Mouse (Mus musculus): ENCODE measurements at regions not wholly inside any gene's neighbourhood (a gene's known extent, or its start where the extent isn't known, plus 50 kb on each side); places are given as distances from the start of the nearest gene placed in this dataset.
"Not testable (repeated sequence)": the region's sequence is repeated elsewhere in the genome, so short reads cannot be mapped to it uniquely, and the experiment has no call there.

GRCm38 (mm10) chr17:47271979-47272677 lies 96.6 kb upstream of the Mrps10 start:
- no peak for DNase-seq (ENCODE audit: low spot score in 2 of 2)

DNA sequence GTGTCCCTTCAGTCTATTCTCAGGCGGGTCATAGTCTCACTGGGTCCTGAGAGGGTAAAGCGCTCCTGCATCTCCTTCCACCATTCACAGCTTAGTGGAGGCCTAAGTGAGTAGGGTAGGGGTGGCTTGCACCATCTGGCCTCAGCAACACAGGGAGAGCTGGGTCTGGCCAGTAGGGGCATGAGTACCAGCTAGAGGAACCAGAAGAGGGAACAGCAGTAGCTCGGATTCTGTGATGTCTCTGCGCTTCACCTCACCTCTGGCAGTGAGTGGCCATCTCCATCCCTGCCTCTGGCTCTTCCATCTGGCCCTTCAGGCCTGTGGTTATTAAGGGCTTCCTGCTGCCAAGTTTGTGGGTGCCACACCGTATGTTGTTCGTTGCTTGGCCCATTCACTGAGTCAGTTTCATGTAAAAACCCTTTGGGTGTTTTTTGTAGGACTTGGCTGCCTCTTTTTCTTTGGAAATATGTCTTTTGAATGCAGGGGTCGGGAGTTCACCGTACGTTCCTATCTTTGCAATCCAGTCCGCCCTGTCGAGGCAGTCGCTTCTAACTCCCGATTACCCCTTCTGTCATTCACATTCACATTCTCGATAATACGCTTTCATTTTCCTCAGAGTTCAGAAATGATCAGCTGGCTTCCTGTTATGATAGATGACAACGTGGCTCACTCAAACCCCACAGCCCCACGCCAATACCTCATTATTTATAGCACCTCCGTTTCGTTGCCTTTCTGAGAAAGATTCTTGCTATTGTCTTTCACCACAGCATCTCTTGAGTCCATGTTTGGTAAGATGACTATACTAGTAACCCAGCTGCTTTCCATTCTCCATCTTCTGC lies 99.4 kb upstream of the Mrps10 start:
- DNase-seq (ENCODE audit: low spot score in 2 of 2) = no peak

GRCm38 (mm10) chr17:47267843-47268242 lies 100.8 kb upstream of the Mrps10 start:
- no peak for DNase-seq (ENCODE audit: low spot score in 2 of 2)

- DNase-seq (ENCODE audit: low spot score in 2 of 2) = no peak
These were observed 101.6 kb upstream of the Mrps10 start for GRCm38 (mm10) chr17:47267076-47267475.

DNA sequence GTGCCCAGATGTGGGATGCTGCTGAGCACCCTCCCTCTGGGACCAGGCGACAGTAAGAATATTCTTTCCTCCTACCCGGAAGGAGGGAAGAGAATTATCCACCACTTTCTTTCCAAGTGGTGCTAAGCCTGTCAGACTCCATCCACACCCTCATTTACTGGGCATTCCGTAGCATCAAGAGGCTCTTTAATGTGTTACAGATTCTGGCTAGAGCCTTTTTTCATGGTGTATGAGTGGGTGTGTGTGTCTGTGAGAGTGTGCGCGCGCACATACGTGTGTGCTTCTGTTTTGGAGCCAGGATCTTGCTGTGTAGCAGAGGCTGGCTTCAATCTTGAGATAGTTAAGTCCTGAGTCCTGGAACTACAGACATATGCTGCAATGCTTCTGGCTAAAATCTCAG lies 102.4 kb upstream of the Mrps10 start:
- no peak for DNase-seq (ENCODE audit: low spot score in 2 of 2)

DNA sequence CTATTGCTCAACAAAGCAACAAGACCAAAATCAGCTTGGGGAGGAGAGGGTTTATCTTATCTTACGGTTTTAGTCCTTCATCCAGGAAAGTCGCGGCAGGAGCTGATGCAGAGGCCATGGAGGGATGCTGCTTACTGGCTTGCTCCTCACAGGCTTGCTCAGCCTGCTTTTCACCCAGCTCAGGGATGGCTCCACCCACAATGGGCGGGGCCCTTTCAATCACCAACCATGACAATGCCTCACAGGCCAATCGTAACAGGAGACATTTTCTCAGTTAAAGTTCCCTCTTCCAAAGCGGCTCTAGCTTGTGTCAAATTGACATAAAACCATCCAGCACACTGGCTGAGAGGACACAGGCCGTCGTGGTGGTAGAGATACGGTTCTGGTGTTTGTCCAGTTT lies 105.7 kb upstream of the Mrps10 start:
- DNase-seq (ENCODE audit: low spot score in 2 of 2) = no peak

DNA sequence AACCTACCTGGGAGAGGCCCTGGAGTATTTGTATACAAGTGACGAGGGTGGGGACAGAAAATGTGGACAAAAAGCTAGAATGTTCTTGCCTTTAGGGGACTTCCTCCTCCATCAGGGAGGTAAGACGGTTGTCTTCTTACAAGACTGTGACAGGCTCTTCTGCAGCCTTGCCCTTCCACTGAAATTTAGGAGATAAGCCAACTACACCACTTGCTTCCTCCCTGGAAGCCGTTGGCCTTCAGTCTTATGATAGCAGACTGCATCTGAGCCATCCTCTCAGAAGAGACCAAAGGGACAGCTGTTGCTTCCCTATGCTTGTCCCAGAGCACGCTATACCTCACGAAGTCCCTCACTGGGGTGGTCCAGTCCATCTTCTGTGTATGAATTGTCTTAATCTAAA lies 106.5 kb upstream of the Mrps10 start:
- DNase-seq (ENCODE audit: low spot score in 2 of 2) = no peak

GRCm38 (mm10) chr17:47260976-47261375 lies 107.7 kb upstream of the Mrps10 start:
- no peak for DNase-seq (ENCODE audit: low spot score in 2 of 2)

DNA sequence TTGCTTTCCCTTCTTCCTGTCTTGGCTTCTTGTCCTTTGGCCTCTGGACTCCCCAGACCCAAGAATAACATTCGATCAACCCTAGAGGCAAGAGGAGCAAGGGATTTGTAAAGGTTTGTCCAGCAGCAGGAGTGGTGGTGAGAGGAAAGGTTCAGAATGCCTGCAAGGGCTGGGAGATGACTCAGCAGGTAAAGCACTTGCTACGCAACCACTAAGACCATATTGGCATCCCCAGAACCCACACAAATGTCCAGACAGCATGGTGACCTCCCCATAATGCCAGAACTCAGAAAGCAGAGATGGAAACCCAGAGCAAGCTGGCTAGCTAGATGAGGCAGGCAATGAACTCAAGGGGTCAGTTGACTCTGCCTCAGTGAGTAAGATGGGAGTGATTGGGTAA lies 110.4 kb upstream of the Mrps10 start:
- no peak for DNase-seq (ENCODE audit: low spot score in 2 of 2)

DNA sequence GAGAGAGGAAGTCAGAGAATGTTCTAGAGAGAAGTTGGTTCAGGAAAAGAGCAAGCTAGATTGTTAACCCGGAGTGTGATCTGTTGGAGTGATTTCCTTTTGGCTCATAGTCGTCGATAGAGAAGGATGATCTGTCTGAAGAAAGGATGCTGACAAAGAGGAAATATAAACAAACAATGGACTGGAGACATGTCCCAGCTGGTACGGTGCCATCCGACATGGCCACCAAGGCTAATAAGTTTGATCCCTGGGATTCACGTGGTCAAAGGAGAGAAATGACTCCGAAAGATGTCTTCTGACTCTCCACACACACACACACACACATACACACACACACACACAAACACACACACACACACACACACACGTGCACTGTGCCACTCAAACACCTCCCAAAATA lies 113.5 kb upstream of the Mrps10 start:
- DNase-seq (ENCODE audit: low spot score in 2 of 2) = no peak

GRCm38 (mm10) chr17:47254026-47254425 lies 114.7 kb upstream of the Mrps10 start:
- DNase-seq (ENCODE audit: low spot score in 2 of 2) = no peak

DNA sequence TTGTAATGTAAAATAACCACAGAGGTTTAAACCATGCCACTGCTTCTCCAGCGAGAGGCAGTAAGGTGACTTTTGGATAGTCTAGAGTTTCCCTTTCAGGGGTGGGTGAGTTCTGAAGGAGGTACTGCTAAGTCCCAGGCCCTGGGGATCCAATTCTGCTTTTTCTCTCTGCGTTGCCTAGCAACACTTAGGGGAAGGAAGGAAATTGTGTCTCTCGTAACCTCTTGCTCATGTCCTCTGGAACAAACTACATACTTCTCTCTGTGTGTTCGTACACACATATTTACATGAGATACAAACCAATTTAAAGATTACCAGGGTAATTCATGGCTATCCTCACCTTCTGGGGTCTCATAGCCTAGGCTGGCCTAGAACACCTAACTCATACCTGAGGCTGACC lies 118.7 kb upstream of the Mrps10 start:
- DNase-seq (ENCODE audit: low spot score in 2 of 2) = no peak

DNA sequence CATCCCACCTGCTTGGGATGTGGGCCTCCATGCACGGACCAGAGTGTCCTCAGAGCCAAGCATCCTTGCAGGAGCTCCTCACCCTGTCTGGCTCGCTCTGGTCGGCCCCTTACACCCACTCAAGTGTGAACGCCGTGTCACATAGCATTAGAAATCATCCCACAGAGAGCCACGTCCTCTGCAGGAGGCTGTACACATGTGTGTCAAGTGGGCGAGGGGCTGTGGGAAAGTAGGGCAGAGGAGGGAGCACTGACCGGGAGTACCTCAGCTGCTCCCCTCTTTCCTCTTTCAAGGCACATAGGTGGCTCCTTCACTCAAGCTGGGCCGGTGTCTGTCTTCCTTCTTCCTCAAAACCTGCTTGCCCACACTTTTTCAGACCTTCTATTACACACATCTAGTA lies 119.5 kb upstream of the Mrps10 start:
- no peak for DNase-seq (ENCODE audit: low spot score in 2 of 2)

- DNase-seq (ENCODE audit: low spot score in 2 of 2) = no peak
These were observed 120.6 kb upstream of the Mrps10 start for GRCm38 (mm10) chr17:47248053-47248452.

GRCm38 (mm10) chr17:47247516-47247915 lies 121.2 kb upstream of the Mrps10 start:
- DNase-seq (ENCODE audit: low spot score in 2 of 2) = no peak

GRCm38 (mm10) chr17:47246605-47247004 lies 122.1 kb upstream of the Mrps10 start:
- DNase-seq (ENCODE audit: low spot score in 2 of 2) = no peak

DNA sequence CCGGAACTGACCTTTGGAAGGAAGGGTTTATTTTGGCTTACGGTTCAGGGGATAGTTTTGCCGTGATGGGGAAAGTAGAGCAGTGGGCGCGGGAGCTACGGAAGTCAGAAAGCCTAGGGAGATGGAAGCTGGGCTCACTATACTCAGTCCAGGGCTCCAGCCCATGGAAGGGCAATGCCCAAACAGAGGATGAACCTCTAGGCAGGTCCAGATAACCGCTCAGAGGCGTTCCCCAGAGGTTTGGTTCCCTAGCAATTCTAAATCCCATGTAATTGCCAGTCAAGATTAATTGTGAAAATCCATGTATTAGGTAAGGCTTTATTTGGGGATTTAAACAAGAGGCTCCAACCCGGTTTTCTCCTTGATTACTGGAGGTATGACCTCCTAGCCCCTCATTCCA lies 123.1 kb upstream of the Mrps10 start:
- DNase-seq (ENCODE audit: low spot score in 2 of 2) = no peak

- DNase-seq (ENCODE audit: low spot score in 2 of 2) = no peak
These were observed 129.6 kb upstream of the Mrps10 start for GRCm38 (mm10) chr17:47239086-47239485.

GRCm38 (mm10) chr17:47237881-47238280 lies 130.8 kb upstream of the Mrps10 start:
- DNase-seq (ENCODE audit: low spot score in 2 of 2) = not testable (repeated sequence)

GRCm38 (mm10) chr17:47234343-47234742 lies 134.3 kb upstream of the Mrps10 start:
- DNase-seq (ENCODE audit: low spot score in 2 of 2) = no peak

- no peak for DNase-seq (ENCODE audit: low spot score in 2 of 2)
These were observed 135.5 kb upstream of the Mrps10 start for GRCm38 (mm10) chr17:47233003-47233678.

GRCm38 (mm10) chr17:47230715-47231114 lies 138.0 kb upstream of the Mrps10 start:
- DNase-seq (ENCODE audit: low spot score in 2 of 2) = no peak

GRCm38 (mm10) chr17:47226391-47226790 lies 142.3 kb upstream of the Mrps10 start:
- no peak for DNase-seq (ENCODE audit: low spot score in 2 of 2)
